Mouse (Mus musculus): ENCODE measurements around the gene Iqsec1. TPM values are rescaled to one million over a fixed set of nuclear protein-coding genes. Genes with fewer than 3 reads are reported as not detected.
A peak's percentile ranks its signal among the peaks of the same experiment; 100 is the strongest.

Iqsec1 gene
- total RNA-seq (2014; fragmentation: Nextera tagmentation) (39.2 and 41.0 TPM in 2 replicates), total RNA-seq (2017) (2.0 TPM in 2 replicates), polyA plus RNA-seq (2012) (48.2 and 48.7 TPM in 2 replicates)

- ATAC-seq (ENCODE audit: extremely low read depth, insufficient number of reproducible peaks, low FRiP score, poor library complexity, severe bottlenecking) (peak; percentile 82), DNase-seq (ENCODE audit: low spot score) (peak; percentile 67)
- H3K4me1 ChIP-seq (ENCODE audit: insufficient read depth, low read depth, low read length): peaks cover 23% of the 10 kb centered on the region
Observed at GRCm38 (mm10) chr6:90988648-90989317, at the start of gene Iqsec1. Iqsec1 (minus strand) TSS chr6:90988685.

DNA sequence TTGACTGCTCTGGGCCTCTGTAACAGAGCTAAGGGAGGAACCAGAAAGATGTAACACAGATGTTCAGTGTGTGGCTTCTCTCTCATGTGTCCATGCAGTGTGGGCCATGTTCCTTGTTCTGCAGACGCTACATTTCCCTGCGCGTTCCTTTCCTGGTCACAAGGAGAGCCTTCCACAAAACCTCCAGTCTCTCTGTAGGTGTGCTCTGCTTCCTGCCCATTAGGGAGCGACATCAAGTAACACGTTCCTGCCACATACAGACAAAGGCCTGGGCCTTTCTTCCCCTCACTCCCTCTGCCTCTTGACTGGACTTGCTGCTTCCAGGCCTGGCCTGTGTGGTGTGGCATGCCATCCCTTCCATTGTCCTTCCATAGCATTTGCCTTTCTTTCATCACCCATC, 39.8 kb upstream of the Iqsec1 start:
- peaks cover 98% of the 10 kb centered on the region for H3K36me3 ChIP-seq (replicated peaks)
- no peak for TF ChIP-seq GATA1 (IDR thresholded peaks at IDR 0.05; ENCODE audit: borderline replicate concordance, low read length)
- no peak for TF ChIP-seq POLR2AphosphoS5 (IDR thresholded peaks at IDR 0.05; ENCODE audit: insufficient replicate concordance, low read depth, low read length)
- no peak for TF ChIP-seq GATA2 (IDR thresholded peaks at IDR 0.05; ENCODE audit: borderline replicate concordance, low read depth, low read length)
- TF ChIP-seq TAL1 (conservative IDR thresholded peaks at IDR 0.05; ENCODE audit: low read depth, low read length): no peak
- no peak for TF ChIP-seq CTCF (IDR thresholded peaks at IDR 0.05; ENCODE audit: low read depth, low read length)
- DNase-seq (ENCODE audit: low spot score): no peak

More at GRCm38 (mm10) chr6:90988648-90989317, at the start of gene Iqsec1:
- TF ChIP-seq TAL1 (conservative IDR thresholded peaks at IDR 0.05; ENCODE audit: low read depth, low read length) (no peak), POLR2AphosphoS5 (IDR thresholded peaks at IDR 0.05; ENCODE audit: insufficient replicate concordance, low read depth, low read length) (no peak), GATA2 (IDR thresholded peaks at IDR 0.05; ENCODE audit: borderline replicate concordance, low read depth, low read length) (no peak), CTCF (IDR thresholded peaks at IDR 0.05; ENCODE audit: low read depth, low read length) (no peak), GATA1 (IDR thresholded peaks at IDR 0.05; ENCODE audit: borderline replicate concordance, low read length) (no peak)
- Histone ChIP-seq H3K4me3 (ENCODE audit: low read depth, low read length) (peak within 1 kb of the TSS; percentile 70), H3K9me3 (replicated peaks) (0 out of 2 replicates have a peak, but pooled peaks cover 2% of the 10 kb centered on the region), H3K27me3 (ENCODE audit: insufficient read depth, low read length) (peaks cover 38% of the 10 kb centered on the region), H3K36me3 (replicated peaks) (no peaks in the 10 kb centered on the region)

DNA sequence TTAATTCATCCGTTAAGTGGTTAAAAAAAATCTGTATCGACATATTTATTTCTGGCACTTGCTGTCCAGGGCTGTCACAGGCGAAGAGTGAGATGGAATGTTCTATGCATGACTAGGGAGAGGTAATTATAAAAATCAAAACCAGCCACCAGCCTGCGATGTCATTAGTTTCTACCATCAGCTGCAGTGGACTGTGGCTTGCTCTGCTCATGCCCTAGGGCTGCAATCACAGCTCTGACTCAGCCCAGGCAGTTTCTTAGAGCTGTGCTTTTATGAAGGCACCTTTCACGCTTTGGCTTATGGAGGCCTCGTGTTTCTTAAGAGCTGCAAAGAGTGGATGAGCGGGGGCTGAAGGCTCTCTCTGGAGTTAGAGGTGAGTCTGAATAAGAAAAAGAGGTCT, 32.3 kb upstream of the Iqsec1 start:
- no peak overlapping the region for H3K4me3 ChIP-seq (ENCODE audit: low read depth, low read length)
- peaks cover 94% of the 10 kb centered on the region for H3K36me3 ChIP-seq (replicated peaks)
- DNase-seq (ENCODE audit: low spot score) (no peak), ATAC-seq (ENCODE audit: extremely low read depth, insufficient number of reproducible peaks, low FRiP score, poor library complexity, severe bottlenecking) (no peak)
- no peak for TF ChIP-seq GATA1 (IDR thresholded peaks at IDR 0.05; ENCODE audit: borderline replicate concordance, low read length)
- no peak for TF ChIP-seq POLR2AphosphoS5 (IDR thresholded peaks at IDR 0.05; ENCODE audit: insufficient replicate concordance, low read depth, low read length)
- TF ChIP-seq TAL1 (conservative IDR thresholded peaks at IDR 0.05; ENCODE audit: low read depth, low read length): no peak
- no peak for TF ChIP-seq CTCF (IDR thresholded peaks at IDR 0.05; ENCODE audit: low read depth, low read length)
- no peak for TF ChIP-seq GATA2 (IDR thresholded peaks at IDR 0.05; ENCODE audit: borderline replicate concordance, low read depth, low read length)
- no peaks in the 10 kb centered on the region for H3K4me1 ChIP-seq (ENCODE audit: insufficient read depth, low read depth, low read length)
- H3K9me3 ChIP-seq (replicated peaks): no peaks in the 10 kb centered on the region
- H3K27me3 ChIP-seq (ENCODE audit: insufficient read depth, low read length): no peaks in the 10 kb centered on the region

More for the DNA sequence above, 39.8 kb upstream of the Iqsec1 start:
- Histone ChIP-seq H3K9me3 (replicated peaks) (no peaks in the 10 kb centered on the region), H3K4me3 (ENCODE audit: low read depth, low read length) (no peak overlapping the region), H3K4me1 (ENCODE audit: insufficient read depth, low read depth, low read length) (no peaks in the 10 kb centered on the region), H3K27me3 (ENCODE audit: insufficient read depth, low read length) (no peaks in the 10 kb centered on the region)
- no peak for ATAC-seq (ENCODE audit: extremely low read depth, insufficient number of reproducible peaks, low FRiP score, poor library complexity, severe bottlenecking)

- TF ChIP-seq TAL1 (conservative IDR thresholded peaks at IDR 0.05; ENCODE audit: low read depth, low read length) (no peak), CTCF (IDR thresholded peaks at IDR 0.05; ENCODE audit: low read depth, low read length) (no peak), POLR2AphosphoS5 (IDR thresholded peaks at IDR 0.05; ENCODE audit: insufficient replicate concordance, low read depth, low read length) (no peak), GATA1 (IDR thresholded peaks at IDR 0.05; ENCODE audit: borderline replicate concordance, low read length) (no peak), GATA2 (IDR thresholded peaks at IDR 0.05; ENCODE audit: borderline replicate concordance, low read depth, low read length) (no peak)
- no peak for ATAC-seq (ENCODE audit: extremely low read depth, insufficient number of reproducible peaks, low FRiP score, poor library complexity, severe bottlenecking)
- H3K27me3 ChIP-seq (ENCODE audit: insufficient read depth, low read length): no peaks in the 10 kb centered on the region
- H3K9me3 ChIP-seq (replicated peaks): no peaks in the 10 kb centered on the region
- H3K36me3 ChIP-seq (replicated peaks): peaks cover 96% of the 10 kb centered on the region
- H3K4me3 ChIP-seq (ENCODE audit: low read depth, low read length): no peak overlapping the region
- DNase-seq (ENCODE audit: low spot score): no peak
- H3K4me1 ChIP-seq (ENCODE audit: insufficient read depth, low read depth, low read length): no peaks in the 10 kb centered on the region
Observed at GRCm38 (mm10) chr6:91016600-91017230, 28.2 kb upstream of the Iqsec1 start.

DNA sequence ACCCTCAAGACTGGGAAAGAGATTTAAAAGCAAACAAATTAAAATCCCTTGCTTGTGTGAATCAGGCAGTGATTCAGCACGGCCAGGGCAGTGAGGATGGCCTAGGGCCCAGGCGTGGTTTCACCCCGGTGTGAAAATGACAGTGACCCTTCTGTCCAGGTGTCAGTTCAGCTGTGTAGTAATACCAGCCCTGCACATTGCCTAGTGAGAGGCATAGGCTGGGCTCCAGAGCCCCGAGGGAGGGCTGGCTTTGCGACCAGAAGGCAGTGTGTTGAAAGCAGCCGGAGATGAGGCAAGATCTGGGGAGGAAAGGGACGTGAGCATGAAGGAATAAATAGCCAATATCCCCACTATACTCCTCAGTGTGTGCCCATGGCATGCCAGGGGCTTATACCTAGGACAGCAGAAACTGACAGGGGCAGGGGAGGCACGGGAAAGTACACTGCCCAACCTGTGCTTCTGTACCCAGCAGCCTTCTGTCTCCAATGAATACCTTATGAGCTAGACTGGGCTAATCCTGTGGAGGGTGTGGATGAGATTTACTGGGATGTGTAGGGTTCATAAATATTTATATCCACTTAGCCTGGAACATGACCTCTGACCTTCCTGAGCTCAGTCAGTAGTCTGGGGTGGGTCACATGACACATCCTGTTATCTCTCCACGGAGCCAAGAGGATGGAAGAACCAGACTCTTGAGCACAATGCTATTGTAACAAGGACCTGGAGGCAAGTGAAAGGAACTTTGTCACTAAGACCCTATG, 25.9 kb upstream of the Iqsec1 start:
- DNase-seq (ENCODE audit: low spot score) (no peak), ATAC-seq (ENCODE audit: extremely low read depth, insufficient number of reproducible peaks, low FRiP score, poor library complexity, severe bottlenecking) (no peak)
- Histone ChIP-seq H3K4me1 (ENCODE audit: insufficient read depth, low read depth, low read length) (no peaks in the 10 kb centered on the region), H3K36me3 (replicated peaks) (peaks cover 76% of the 10 kb centered on the region), H3K27me3 (ENCODE audit: insufficient read depth, low read length) (0 out of 2 replicates have a peak, but pooled peaks cover 2% of the 10 kb centered on the region), H3K4me3 (ENCODE audit: low read depth, low read length) (no peak overlapping the region), H3K9me3 (replicated peaks) (no peaks in the 10 kb centered on the region)
- TF ChIP-seq CTCF (IDR thresholded peaks at IDR 0.05; ENCODE audit: low read depth, low read length) (no peak), GATA1 (IDR thresholded peaks at IDR 0.05; ENCODE audit: borderline replicate concordance, low read length) (no peak), POLR2AphosphoS5 (IDR thresholded peaks at IDR 0.05; ENCODE audit: insufficient replicate concordance, low read depth, low read length) (no peak), TAL1 (conservative IDR thresholded peaks at IDR 0.05; ENCODE audit: low read depth, low read length) (no peak), GATA2 (IDR thresholded peaks at IDR 0.05; ENCODE audit: borderline replicate concordance, low read depth, low read length) (no peak)
